Mouse (Mus musculus): Measurements from ENCODE around the gene Bex6. TPM values are rescaled to one million over a fixed set of nuclear protein-coding genes. Genes with fewer than 3 reads are reported as not detected.

The Bex6 gene
- total and polyA plus RNA-seq, 2 experiments from 2014 or later, result not detected

- Histone ChIP-seq H3K27ac (ENCODE audit: low read depth, low read length) (peak overlapping the region; percentile 50), H3K27me3 (ENCODE audit: insufficient read depth, low read length) (no peaks in the 10 kb centered on the region), H3K4me1 (ENCODE audit: insufficient read depth) (no peaks in the 10 kb centered on the region), H3K9ac (no peak overlapping the region), H3K36me3 (ENCODE audit: insufficient read depth) (no peaks in the 10 kb centered on the region), H3K9me3 (ENCODE audit: low read length) (no peaks in the 10 kb centered on the region), H3K4me3 (ENCODE audit: low read depth, low read length) (no peak overlapping the region), H3K4me2 (ENCODE audit: low read depth) (peak overlapping the region; percentile 13)
- no peak for ATAC-seq
- no peak for TF ChIP-seq CTCF (IDR thresholded peaks at IDR 0.05; ENCODE audit: low read depth)
- WGBS, result 54% methylated on average over 20 of the region's 21 CpGs
- DNase-seq, result no peak
Observed at GRCm38 (mm10) chr16:32200256-32201003, 20.8 kb downstream of the Bex6 start.

GRCm38 (mm10) chr16:32201004-32201325, 21.3 kb downstream of the Bex6 start:
- no peak for DNase-seq
- no peaks in the 10 kb centered on the region for H3K4me1 ChIP-seq (ENCODE audit: insufficient read depth)
- TF ChIP-seq CTCF (IDR thresholded peaks at IDR 0.05; ENCODE audit: low read depth), result no peak
- WGBS, result 39% methylated on average over 9 of the region's 9 CpGs
- ATAC-seq, result no peak
- no peak overlapping the region for H3K27ac ChIP-seq (ENCODE audit: low read depth, low read length)
- no peaks in the 10 kb centered on the region for H3K9me3 ChIP-seq (ENCODE audit: low read length)
- H3K27me3 ChIP-seq (ENCODE audit: insufficient read depth, low read length), result no peaks in the 10 kb centered on the region
- no peaks in the 10 kb centered on the region for H3K36me3 ChIP-seq (ENCODE audit: insufficient read depth)
- no peak overlapping the region for H3K4me3 ChIP-seq (ENCODE audit: low read depth, low read length)
- no peak overlapping the region for H3K9ac ChIP-seq
- H3K4me2 ChIP-seq (ENCODE audit: low read depth), result peak overlapping the region; percentile 13; the same call in 1 of the 2 replicates

GRCm38 (mm10) chr16:32202681-32203080, 23.1 kb downstream of the Bex6 start:
- no peak overlapping the region for H3K27ac ChIP-seq (ENCODE audit: low read depth, low read length)
- no peaks in the 10 kb centered on the region for H3K9me3 ChIP-seq (ENCODE audit: low read length)
- WGBS, result 67% methylated on average over 6 of the region's 6 CpGs
- H3K36me3 ChIP-seq (ENCODE audit: insufficient read depth), result no peaks in the 10 kb centered on the region
- DNase-seq (no peak), ATAC-seq (no peak)
- no peak overlapping the region for H3K4me3 ChIP-seq (ENCODE audit: low read depth, low read length)
- no peak overlapping the region for H3K4me2 ChIP-seq (ENCODE audit: low read depth)
- no peak overlapping the region for H3K9ac ChIP-seq
- TF ChIP-seq CTCF (IDR thresholded peaks at IDR 0.05; ENCODE audit: low read depth), result peak; percentile 33; the same call in 1 of the 2 replicates
- no peaks in the 10 kb centered on the region for H3K4me1 ChIP-seq (ENCODE audit: insufficient read depth)
- no peaks in the 10 kb centered on the region for H3K27me3 ChIP-seq (ENCODE audit: insufficient read depth, low read length)

- no peak for DNase-seq
- WGBS, result 76% methylated on average over 3 of the region's 3 CpGs
- H3K4me2 ChIP-seq (ENCODE audit: low read depth), result no peak overlapping the region
- H3K9ac ChIP-seq, result no peak overlapping the region
- H3K4me1 ChIP-seq (ENCODE audit: insufficient read depth), result no peaks in the 10 kb centered on the region
- no peak for TF ChIP-seq CTCF (IDR thresholded peaks at IDR 0.05; ENCODE audit: low read depth)
- H3K36me3 ChIP-seq (ENCODE audit: insufficient read depth), result no peaks in the 10 kb centered on the region
- no peaks in the 10 kb centered on the region for H3K9me3 ChIP-seq (ENCODE audit: low read length)
- H3K27ac ChIP-seq (ENCODE audit: low read depth, low read length), result no peak overlapping the region
- no peaks in the 10 kb centered on the region for H3K27me3 ChIP-seq (ENCODE audit: insufficient read depth, low read length)
- no peak for ATAC-seq
- H3K4me3 ChIP-seq (ENCODE audit: low read depth, low read length), result no peak overlapping the region
Observed at GRCm38 (mm10) chr16:32204902-32205301, 25.3 kb downstream of the Bex6 start.

- H3K9me3 ChIP-seq (ENCODE audit: low read length), result no peaks in the 10 kb centered on the region
- no peak overlapping the region for H3K4me2 ChIP-seq (ENCODE audit: low read depth)
- H3K27ac ChIP-seq (ENCODE audit: low read depth, low read length), result no peak overlapping the region
- no peaks in the 10 kb centered on the region for H3K4me1 ChIP-seq (ENCODE audit: insufficient read depth)
- ATAC-seq (no peak), DNase-seq (no peak)
- no peaks in the 10 kb centered on the region for H3K27me3 ChIP-seq (ENCODE audit: insufficient read depth, low read length)
- no peak for TF ChIP-seq CTCF (IDR thresholded peaks at IDR 0.05; ENCODE audit: low read depth)
- H3K9ac ChIP-seq, result no peak overlapping the region
- no peak overlapping the region for H3K4me3 ChIP-seq (ENCODE audit: low read depth, low read length)
- H3K36me3 ChIP-seq (ENCODE audit: insufficient read depth), result no peaks in the 10 kb centered on the region
Observed at GRCm38 (mm10) chr16:32214156-32214555, 34.5 kb downstream of the Bex6 start.

GRCm38 (mm10) chr16:32214804-32215576, 35.4 kb downstream of the Bex6 start:
- Histone ChIP-seq H3K9ac (no peak overlapping the region), H3K4me2 (ENCODE audit: low read depth) (no peak overlapping the region), H3K27ac (ENCODE audit: low read depth, low read length) (no peak overlapping the region), H3K4me1 (ENCODE audit: insufficient read depth) (no peaks in the 10 kb centered on the region), H3K36me3 (ENCODE audit: insufficient read depth) (no peaks in the 10 kb centered on the region), H3K4me3 (ENCODE audit: low read depth, low read length) (no peak overlapping the region), H3K9me3 (ENCODE audit: low read length) (no peaks in the 10 kb centered on the region), H3K27me3 (ENCODE audit: insufficient read depth, low read length) (no peaks in the 10 kb centered on the region)
- ATAC-seq, result no peak
- DNase-seq, result no peak
- no peak for TF ChIP-seq CTCF (IDR thresholded peaks at IDR 0.05; ENCODE audit: low read depth)
- WGBS, result 80% methylated on average over 17 of the region's 17 CpGs

GRCm38 (mm10) chr16:32221803-32222202, 42.2 kb downstream of the Bex6 start:
- no peaks in the 10 kb centered on the region for H3K27me3 ChIP-seq (ENCODE audit: insufficient read depth, low read length)
- no peak for TF ChIP-seq CTCF (IDR thresholded peaks at IDR 0.05; ENCODE audit: low read depth)
- no peaks in the 10 kb centered on the region for H3K36me3 ChIP-seq (ENCODE audit: insufficient read depth)
- DNase-seq, result no peak
- H3K27ac ChIP-seq (ENCODE audit: low read depth, low read length), result no peak overlapping the region
- no peak overlapping the region for H3K4me2 ChIP-seq (ENCODE audit: low read depth)
- no peaks in the 10 kb centered on the region for H3K9me3 ChIP-seq (ENCODE audit: low read length)
- H3K9ac ChIP-seq, result no peak overlapping the region
- no peak overlapping the region for H3K4me3 ChIP-seq (ENCODE audit: low read depth, low read length)
- ATAC-seq, result no peak
- 80% methylated on average over 4 of the region's 4 CpGs for WGBS
- no peaks in the 10 kb centered on the region for H3K4me1 ChIP-seq (ENCODE audit: insufficient read depth)

All from forebrain, postnatal 0 days (tissue).